Mouse (Mus musculus) brown adipose tissue, adult 24 weeks (tissue): ENCODE measurements around the gene Adgrg7. TPM values are rescaled to one million over a fixed set of nuclear protein-coding genes. Genes with fewer than 3 reads are reported as not detected.

Source experiments
- H3K27ac ChIP-seq: fragments of 200-500 bp; replicated peaks from 2 replicates; pipeline ENCODE4 v1.5.1; 2012; ENCODE audit warnings: low read depth, mild to moderate bottlenecking, low read length
- H3K4me1 ChIP-seq: fragments of 200-500 bp; 2 replicates; pipeline ENCODE4 v1.6.1; 2012; ENCODE audit warnings: low read length, mixed read lengths; ENCODE audit not compliant: control insufficient read depth, insufficient read depth, insufficient read length
- H3K4me3 ChIP-seq: fragments of 200-500 bp; 2 replicates; pipeline ENCODE4 v1.5.1; 2012; ENCODE audit warnings: low read depth, mild to moderate bottlenecking, low read length, moderate library complexity; ENCODE audit not compliant: insufficient read depth
- polyA plus RNA-seq: library from polyadenylated mRNA; stranded (reverse); fragments of >200 nt; gene quantifications from 2 replicates; pipeline ENCODE4 v1.2.4, GENCODE M21; 2012; ENCODE audit not compliant: missing spikeins, insufficient read depth, insufficient read length

The Adgrg7 gene
- not detected in 2 replicates for polyA plus RNA-seq

DNA sequence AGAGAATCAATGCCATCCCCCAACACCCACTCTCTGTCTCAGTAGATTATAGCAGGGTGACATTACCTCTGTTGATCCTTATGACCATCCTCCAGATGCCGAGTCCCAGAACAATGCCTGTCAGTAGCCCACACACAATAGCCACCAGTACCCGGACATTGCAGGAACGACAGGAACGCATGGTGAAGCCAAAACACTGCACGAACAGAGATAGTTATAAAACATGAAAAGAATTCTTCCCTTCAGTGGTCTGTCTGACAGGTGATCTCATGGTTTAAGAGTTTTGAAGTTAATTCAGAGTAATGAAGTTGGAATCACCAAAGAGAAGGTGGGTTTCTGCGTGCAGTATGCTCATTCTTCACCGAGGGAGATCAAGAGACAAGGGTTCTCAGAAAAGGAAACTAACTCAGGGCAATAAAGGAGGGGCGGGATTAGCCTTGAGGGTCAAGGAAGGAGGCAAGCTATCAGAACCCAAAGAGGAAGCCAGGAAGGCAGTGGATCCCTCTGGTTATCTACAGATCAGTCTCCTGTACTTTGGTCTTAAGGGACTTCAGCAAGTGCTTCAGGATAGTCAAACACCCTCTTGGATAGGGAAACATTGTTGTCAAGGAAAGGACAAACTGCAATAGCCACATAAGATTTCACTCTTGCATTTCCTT is at the start of gene Adgrg7:
Gene Adgrg7, minus strand, starts transcription at position 375 of the 659 bp plus-strand sequence.
- Histone ChIP-seq H3K27ac (no peak within 1 kb of the TSS), H3K4me1 (no peaks in the 10 kb centered on the region), H3K4me3 (no peak within 1 kb of the TSS)

DNA sequence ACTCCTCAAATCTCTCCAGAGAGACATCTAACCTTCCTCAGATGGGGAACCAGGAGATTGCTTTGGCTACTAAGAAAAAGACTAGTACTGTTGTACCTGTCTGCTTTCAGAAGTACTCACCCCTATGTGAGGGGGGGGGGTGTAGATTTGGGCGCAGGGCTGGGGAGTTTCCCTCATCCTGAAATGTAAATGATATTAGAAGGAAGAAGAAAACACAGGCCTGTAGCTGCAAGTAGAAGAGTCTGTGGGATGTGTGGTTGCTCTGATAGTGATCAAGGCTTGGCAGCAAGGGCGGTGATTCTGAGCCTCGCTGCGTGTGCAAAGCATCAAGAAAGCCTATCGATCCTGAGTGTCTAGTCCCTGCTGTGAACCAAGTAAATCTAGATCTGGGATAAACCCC is 47.3 kb upstream of the Adgrg7 start:
- no peak overlapping the region for H3K4me3 ChIP-seq
- H3K27ac ChIP-seq = no peak overlapping the region
- H3K4me1 ChIP-seq = no peaks in the 10 kb centered on the region

DNA sequence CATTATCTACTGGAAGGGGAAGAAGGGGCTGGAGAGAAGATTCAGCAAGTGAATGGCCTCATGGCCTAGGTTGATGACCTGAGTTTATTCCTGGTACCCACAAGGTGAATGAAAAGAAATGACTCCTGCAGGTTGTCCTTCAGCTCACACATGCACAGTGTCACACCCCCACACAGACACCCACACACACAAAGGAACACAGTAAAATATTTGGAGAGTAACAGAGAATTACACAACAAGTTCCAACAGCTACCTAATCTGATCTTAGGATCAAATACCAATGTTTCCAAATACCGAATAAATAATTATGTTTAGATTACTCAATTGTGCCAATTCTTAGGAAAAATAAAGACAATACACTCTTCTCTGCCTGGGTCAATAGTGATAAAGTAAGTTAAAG is 37.7 kb upstream of the Adgrg7 start:
- Histone ChIP-seq H3K27ac (no peak overlapping the region), H3K4me3 (no peak overlapping the region), H3K4me1 (no peaks in the 10 kb centered on the region)

DNA sequence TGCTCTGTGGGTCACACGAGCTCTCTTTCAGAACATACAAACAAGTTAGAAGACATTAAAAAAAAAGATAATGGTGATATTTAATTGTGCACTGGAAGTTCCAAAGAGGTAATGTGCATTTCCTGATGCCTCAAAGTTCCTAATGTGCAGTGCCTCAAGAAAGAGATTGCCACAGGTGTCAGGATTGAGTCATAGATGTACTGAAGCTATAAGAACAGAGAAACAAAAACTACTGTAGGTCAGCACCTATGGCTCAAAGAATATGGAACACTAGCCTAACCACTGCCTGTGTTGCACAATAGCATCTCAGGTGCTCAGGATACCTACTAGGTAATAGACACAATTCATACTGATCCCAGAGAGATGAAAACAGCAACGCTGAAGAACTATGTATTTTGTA is 36.3 kb upstream of the Adgrg7 start:
- H3K4me1 ChIP-seq = no peaks in the 10 kb centered on the region
- no peak overlapping the region for H3K27ac ChIP-seq
- no peak overlapping the region for H3K4me3 ChIP-seq

DNA sequence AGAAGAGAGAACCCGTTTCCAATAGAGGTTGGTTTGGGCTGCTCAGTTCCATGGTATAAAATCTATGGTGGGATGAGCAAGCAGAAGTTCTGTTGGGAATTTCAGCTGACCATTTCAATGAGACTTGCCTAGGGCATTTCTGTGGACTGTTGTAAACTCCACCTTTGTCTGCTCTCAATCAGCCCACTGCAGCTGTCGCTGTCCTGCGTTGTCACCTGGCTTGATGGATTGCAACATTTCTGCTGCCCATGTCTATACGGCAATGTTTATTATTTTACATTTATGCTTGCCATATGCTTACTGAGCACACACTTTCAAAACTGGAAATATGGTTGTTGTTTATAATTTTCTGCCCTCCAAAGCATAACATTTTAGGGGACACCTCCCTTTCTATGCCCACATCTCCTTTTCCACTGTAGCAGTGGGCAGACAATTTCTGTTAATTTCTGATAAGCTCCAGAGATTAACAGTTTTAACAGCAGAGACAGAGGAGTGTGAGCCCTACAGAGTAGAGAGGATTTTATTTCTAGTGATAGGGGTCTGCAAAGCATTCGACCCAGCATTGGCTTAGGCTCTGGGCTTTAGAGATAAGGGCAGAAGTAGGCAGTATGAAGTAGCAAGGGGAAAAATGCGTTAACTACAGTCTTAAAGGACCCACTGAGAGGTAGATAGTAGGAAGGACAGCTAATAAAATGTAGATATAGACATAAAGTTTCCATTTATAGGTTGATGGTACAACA is 5.9 kb upstream of the Adgrg7 start:
- no peaks in the 10 kb centered on the region for H3K4me1 ChIP-seq
- no peak overlapping the region for H3K4me3 ChIP-seq
- no peak overlapping the region for H3K27ac ChIP-seq

DNA sequence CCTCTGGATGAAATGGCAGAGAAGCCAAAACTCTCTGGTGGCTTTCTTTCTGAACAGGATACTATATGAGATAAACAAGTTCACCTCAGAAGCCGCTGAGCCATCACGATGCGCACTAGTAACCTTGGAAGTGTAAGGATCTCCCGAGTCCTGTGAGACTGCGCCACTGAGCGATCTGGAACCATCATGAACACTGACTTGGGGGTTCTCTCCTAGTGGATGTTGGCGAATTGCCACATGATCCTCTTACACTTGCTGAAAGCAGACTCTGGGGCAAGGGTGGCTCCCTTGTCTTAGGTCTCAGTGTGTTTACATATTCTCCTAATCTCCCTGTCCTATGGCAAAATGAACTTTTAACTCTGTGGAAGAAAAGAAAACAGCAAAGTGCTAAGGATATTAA is 5.3 kb upstream of the Adgrg7 start:
- Histone ChIP-seq H3K4me1 (no peaks in the 10 kb centered on the region), H3K27ac (no peak overlapping the region), H3K4me3 (no peak overlapping the region)

DNA sequence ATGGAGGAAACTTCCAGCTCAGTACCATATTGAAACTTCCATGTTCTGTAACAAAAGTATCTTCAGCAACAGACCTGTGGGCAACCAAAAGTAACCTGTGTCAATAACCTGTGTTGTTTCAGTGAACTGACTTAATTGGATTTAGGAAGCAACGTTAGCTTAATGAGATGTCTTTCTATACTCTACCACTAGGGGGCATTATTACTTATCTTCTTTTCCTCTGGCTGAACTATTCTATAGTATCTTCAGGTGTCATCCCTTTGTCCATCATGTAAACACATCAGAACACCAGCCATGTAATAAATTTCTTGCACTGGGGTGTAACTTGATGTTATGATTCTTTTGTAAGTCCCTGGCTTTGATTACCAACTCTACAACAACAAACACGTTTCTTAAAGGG is 4.8 kb upstream of the Adgrg7 start:
- no peaks in the 10 kb centered on the region for H3K4me1 ChIP-seq
- no peak overlapping the region for H3K4me3 ChIP-seq
- no peak overlapping the region for H3K27ac ChIP-seq

DNA sequence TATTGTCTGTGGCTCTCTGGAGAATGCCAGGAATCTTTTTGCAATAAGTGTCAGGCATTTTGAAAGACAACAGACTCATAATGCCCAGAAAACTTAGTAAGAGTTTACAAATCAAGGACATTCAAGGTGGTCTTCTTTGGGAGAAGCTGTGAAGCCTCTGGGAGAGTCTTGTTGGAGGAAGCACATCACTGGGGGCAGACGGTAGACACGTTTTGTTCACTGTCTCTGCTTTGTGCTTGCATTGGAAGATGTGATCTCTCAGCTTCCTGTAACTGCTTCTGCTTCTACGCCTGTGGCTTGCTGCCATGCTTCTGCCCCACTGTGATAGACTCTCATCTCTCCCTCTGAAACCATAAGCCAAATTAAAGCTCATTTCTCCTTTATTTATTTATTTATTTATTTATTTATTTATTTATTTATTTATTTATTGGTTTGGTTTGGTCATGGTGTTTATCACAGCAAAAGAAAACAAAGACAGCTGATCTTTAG is 3.9 kb upstream of the Adgrg7 start:
- H3K4me3 ChIP-seq = no peak overlapping the region
- H3K27ac ChIP-seq = no peak overlapping the region
- no peaks in the 10 kb centered on the region for H3K4me1 ChIP-seq

DNA sequence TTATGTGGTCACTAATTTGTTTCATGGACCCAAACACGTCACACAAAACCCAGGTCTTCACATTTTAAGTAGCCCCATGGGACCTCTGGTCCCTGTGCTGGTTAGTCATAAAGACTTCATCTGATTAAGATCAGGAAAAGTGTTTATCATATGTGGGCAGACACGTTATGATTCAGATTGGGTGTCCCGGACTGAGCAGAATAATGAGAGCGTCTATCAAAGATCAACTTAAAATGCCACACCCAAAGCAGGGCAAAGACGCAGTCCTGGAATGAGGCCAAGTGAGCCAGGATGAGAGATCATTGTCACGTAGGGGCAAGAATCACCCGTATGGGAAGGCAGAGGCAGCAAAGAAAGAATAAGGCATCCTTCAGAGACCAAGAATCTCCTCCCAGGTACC is 3.2 kb upstream of the Adgrg7 start:
- Histone ChIP-seq H3K27ac (no peak overlapping the region), H3K4me1 (no peaks in the 10 kb centered on the region), H3K4me3 (no peak overlapping the region)

DNA sequence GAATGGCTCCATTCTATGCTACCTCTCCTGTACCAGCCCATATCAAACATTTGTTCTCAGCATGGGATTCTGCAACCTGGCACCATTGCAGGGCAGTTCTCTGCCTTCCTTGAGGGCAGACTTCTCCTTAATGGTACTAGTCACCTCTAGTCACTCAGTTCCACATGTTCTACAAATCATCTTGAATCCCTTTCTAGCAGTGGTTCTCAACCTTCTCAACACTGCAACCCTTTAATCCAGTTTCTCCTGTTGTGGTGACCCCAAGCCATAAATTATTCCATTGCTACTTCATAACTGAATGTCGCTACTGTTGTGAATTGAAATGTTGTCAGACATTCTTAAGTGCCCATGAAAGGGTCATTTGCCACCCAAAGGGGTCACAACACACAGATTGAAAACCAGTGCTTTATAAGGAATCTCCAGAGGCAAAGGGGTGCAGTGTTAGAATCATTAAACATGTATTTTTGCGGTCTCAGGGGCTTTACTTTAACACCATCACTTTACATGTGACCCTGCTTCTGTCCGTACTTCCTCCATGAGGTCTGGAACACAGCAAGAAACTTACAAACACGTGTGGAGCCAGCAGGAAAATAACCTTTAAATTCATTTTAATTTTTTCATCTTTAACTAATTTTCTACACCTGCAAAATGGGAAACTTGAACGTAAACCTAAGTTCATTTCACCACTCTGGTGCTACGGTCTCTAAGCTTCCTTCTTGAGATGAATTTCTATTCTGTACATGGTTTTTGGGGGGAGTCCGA is 1.1 kb downstream of the Adgrg7 start:
- H3K4me3 ChIP-seq = no peak overlapping the region
- no peak overlapping the region for H3K27ac ChIP-seq
- no peaks in the 10 kb centered on the region for H3K4me1 ChIP-seq

DNA sequence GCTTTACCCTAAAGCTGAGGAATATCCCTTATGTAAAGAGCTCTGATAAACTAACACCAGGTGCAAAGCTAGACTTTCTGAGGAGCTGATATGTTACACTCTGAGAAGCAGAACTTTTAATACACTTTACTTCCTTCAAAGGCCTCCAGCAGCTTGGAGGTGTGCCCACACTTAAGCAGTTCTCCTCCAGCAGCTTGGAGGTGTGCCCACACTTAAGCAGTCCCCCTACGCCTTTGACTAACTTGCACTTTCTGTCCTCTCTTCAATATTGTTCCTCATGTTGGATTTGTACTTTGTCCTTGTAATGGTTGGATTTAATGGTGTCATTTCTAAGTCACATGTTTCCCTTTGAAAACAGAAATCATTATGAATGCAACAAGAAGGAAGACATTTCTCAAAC is 1.9 kb downstream of the Adgrg7 start:
- H3K4me1 ChIP-seq = no peaks in the 10 kb centered on the region
- H3K27ac ChIP-seq = no peak overlapping the region
- no peak overlapping the region for H3K4me3 ChIP-seq

DNA sequence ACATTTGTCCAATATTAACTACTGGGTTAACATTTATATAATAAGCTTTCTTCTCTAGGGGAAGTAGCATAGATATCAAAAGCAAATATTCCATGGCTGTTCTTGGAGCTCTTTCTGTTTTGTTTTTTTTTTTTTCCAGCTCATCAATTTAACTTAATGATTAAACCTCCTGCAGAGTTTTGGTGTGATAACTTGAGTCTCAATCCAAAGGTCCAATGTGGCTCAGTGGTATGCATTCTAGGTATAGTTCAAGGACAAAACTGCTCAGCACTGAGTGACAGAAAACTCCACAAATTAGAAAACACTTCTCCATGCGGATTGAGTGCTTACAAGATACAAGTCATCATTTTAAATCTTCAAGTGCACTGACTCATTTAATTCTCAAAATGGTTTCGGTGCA is 9.7 kb downstream of the Adgrg7 start:
- no peak overlapping the region for H3K27ac ChIP-seq
- H3K4me1 ChIP-seq = no peaks in the 10 kb centered on the region
- H3K4me3 ChIP-seq = no peak overlapping the region

DNA sequence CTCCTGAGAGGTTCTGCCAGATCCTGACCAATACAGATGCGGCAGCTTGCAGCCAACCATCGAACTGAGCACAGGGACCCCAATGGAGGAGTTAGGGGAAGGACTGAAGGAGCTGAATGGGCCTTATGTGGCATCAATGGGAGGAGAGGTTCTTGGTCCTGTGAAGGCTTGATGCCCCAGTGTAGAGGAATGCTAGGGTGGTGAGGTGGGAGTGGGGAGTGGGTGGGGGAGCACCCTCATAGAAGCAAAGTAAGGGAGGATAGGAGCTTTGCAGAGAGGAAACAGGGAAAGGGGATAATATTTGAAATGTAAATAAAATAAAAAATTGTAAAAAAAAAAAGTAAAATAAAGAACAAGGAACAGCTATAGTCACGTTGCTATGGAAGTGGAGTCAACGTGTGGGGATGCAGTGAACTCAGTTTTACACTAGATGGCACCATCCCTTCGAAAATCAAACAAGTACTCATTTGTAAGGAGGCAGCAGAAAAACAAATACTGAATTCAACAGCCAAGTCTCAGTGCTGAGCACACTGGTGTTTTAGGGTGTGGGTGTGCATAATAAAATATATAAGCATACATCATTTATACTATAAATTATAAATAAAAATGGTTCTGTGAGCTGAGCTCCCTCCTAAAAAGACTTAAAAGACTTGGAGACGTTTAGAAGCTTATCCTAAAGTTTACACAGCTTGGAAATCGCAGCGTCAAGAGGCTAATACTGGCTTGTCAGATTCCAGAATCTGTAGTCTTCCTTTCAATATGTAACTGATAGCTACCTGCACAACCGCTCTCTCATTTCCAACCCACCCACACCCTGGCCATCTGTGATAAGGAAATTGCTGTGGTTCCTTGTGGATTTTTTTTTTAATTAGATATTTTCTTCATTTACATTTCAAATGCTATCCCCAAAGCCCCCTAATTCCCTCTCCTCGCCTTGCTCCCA is 24.2 kb downstream of the Adgrg7 start:
- Histone ChIP-seq H3K27ac (no peak overlapping the region), H3K4me3 (no peak overlapping the region), H3K4me1 (no peaks in the 10 kb centered on the region)

DNA sequence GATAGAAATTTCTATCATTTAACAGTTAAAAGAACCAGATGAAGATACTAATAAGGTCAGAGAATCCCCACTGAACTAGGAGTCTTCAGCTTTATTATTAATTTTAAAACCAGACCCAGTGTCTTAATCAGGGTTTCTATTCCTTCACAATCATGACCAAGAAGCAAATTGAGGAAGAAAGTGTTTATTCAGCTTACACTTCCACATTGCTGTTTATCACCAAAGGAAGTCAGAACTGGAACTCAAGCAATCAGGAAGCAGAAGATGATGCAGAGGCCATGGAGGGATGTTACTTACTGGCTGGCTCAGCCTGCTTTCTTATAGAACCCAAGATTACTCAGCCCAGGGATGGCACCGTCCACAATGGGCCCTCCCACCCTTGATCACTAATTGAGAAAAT is 66.6 kb downstream of the Adgrg7 start:
- Histone ChIP-seq H3K27ac (no peak overlapping the region), H3K4me3 (no peak overlapping the region), H3K4me1 (no peaks in the 10 kb centered on the region)

DNA sequence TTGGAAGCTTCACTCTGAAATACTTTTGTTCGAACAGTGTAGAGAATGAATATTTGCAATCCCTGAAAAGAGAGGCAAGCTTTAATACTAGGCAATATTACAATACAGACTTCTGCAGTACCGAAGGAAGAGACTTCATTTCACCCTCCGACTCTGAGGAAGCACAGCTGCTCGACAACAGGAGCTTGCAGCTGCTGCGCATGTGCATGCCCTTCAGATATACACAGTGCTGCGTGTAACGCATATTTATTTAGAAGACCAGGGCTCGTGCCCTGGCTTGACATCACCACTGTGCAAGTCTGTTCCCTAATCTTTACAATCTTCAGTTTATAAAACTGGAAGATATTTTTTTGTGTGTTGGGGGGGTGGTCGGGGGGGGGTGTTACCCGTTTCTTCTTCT is 70.7 kb downstream of the Adgrg7 start:
- Histone ChIP-seq H3K27ac (no peak overlapping the region), H3K4me1 (no peaks in the 10 kb centered on the region), H3K4me3 (no peak overlapping the region)
